Mouse (Mus musculus) G1E (cell line): ENCODE measurements around the gene Klc1.

ENCODE experiments used
- CTCF ChIP-seq: IDR thresholded peaks from 2 replicates; pipeline ENCODE4 v1.5.1; 2012; ENCODE audit warnings: low read depth, low read length, inconsistent platforms, mixed read lengths
- GATA1 ChIP-seq: IDR thresholded peaks from 2 replicates; pipeline ENCODE4 v1.6.1; 2012; ENCODE audit warnings: borderline replicate concordance, low read length, inconsistent platforms, mixed read lengths
- GATA2 ChIP-seq: IDR thresholded peaks from 2 replicates; pipeline ENCODE4 v1.6.1; 2012; ENCODE audit warnings: low read depth, low read length, inconsistent platforms, borderline replicate concordance
- POLR2AphosphoS5 ChIP-seq: IDR thresholded peaks from 2 replicates; pipeline ENCODE4 v1.6.1; 2012; ENCODE audit warnings: low read depth, low read length, inconsistent platforms; ENCODE audit not compliant: insufficient replicate concordance
- TAL1 ChIP-seq: conservative IDR thresholded peaks from 2 replicates; pipeline ENCODE4 v1.6.1; 2012; ENCODE audit warnings: low read depth, low read length, inconsistent platforms, mixed read lengths

GRCm38 (mm10) chr12:111732921-111733320 lies 25.7 kb upstream of the Klc1 start:
- TF ChIP-seq CTCF (no peak), GATA2 (no peak), GATA1 (no peak), TAL1 (no peak), POLR2AphosphoS5 (no peak)
